ENCODE assay signal across 10 mouse cellular contexts in the genomic region with DNA sequence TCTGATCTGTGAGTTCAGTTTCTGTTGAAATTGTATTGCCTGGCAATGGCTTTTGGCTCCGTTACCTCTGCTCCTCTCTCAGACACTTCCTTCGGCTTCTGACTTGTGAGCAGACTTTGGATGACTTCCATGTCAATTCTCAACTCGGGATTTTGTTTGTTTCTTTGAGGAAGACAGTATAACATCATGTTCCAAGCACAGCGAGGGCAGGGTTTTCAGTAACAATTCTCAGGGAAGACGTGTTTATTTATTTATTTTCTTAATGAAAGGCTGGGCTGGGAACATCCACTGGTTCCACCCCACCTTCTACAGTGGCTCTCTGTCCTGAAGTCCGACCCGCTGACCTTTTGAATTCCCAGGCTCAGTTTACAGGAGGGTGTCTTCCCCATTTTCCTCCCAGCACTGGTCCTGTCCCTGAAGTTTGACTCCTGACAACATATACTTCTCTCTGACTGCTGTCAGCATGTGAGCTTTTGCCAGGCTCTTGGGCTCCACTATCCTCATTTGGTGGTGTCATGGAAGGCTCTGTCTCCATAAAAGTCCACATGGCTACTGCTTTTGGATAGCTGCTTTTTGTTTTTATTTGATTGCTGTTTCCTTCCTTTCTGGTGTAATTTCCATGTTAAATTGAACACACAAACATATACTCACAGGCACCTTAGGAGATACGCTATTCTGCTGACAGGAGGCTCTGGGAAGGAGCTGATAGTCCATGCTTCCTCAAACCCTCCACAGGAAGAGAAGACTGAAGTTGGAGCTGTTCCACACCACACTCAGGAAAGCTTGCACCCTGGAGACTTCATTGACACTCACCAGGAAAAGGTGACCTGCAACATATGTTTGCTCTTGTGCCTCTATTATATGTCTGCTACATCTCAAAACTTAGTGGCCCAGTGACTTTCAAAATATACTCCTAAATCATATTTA.
A peak's percentile ranks its signal among the peaks of the same experiment; 100 is the strongest.
DNase-seq lines count a peak whose midpoint lies in the region; ATAC-seq lines count a peak whose summit lies in the region.
"Had no signal": no experiment of that assay in that cellular context is flagged by ENCODE, and none has a peak within 500 bp of the region (broad histone marks: within the 10 kb centered on the region; RNA-seq: fewer than 3 reads in every experiment).

No protein-coding gene starts in this region.

- H3K4me3 ChIP-seq in heart, embryonic 12.5 days = no peak overlapping the region
- H3K4me3 ChIP-seq: limb, embryonic 12.5 days had no signal

- ATAC-seq in heart, embryonic 12.5 days (ENCODE audit: insufficient number of reproducible peaks, low FRiP score) = peak; percentile 74
- no peak for ATAC-seq in granulocyte monocyte progenitor cell, adult 5-6 weeks (replicated peaks; ENCODE audit: poor library complexity, severe bottlenecking)
- ATAC-seq: CD4-positive, CD25-positive, alpha-beta regulatory T cell, adult 4 months had no signal

- no peaks in the 10 kb centered on the region for H3K4me1 ChIP-seq in heart, embryonic 12.5 days (replicated peaks)
- H3K4me1 ChIP-seq: limb, embryonic 12.5 days had no signal

- DNase-seq in gastrocnemius, adult 18-20 months (ENCODE audit: low spot score) = peak; percentile 47
- no peak for DNase-seq in gastrocnemius, postnatal 4 days (ENCODE audit: low spot score in 2 of 2)
- peak; percentile 96 for DNase-seq in adipocyte (ENCODE audit: low spot score)
- peak; percentile 23 to 80 for DNase-seq in kidney, postnatal 36 days
- no peak for DNase-seq in thymus, postnatal 14 days
- DNase-seq in embryo, embryonic 9.5 days (ENCODE audit: extremely low spot score) = no peak

- no peaks in the 10 kb centered on the region for H3K36me3 ChIP-seq in heart, embryonic 12.5 days
- H3K36me3 ChIP-seq: limb, embryonic 12.5 days had no signal

- H3K4me2 ChIP-seq in heart, embryonic 12.5 days = no peak overlapping the region
- H3K4me2 ChIP-seq: limb, embryonic 12.5 days had no signal

- H3K27me3 ChIP-seq in heart, embryonic 12.5 days (replicated peaks) = no peaks in the 10 kb centered on the region
- H3K27me3 ChIP-seq: limb, embryonic 12.5 days had no signal

- H3K9me3 ChIP-seq in heart, embryonic 12.5 days (replicated peaks) = peaks cover 5% of the 10 kb centered on the region; the same call in 1 of the 2 replicates
- H3K9me3 ChIP-seq: limb, embryonic 12.5 days had no signal

- no peak overlapping the region for H3K27ac ChIP-seq in heart, embryonic 12.5 days (ENCODE audit: poor library complexity, severe bottlenecking)
- H3K27ac ChIP-seq: limb, embryonic 12.5 days had no signal

- H3K9ac ChIP-seq in heart, embryonic 12.5 days = no peak overlapping the region
- H3K9ac ChIP-seq: limb, embryonic 12.5 days had no signal

- 49% methylated on average over 8 of the region's 8 CpGs for WGBS in heart, embryonic 12.5 days

Comparison
In these comparisons a context has a peak if more than half of its experiments do, and no peak if none do; other contexts are left out.
1. DNase-seq: peak in gastrocnemius, adult 18-20 months (single experiment), adipocyte (single experiment) and kidney, postnatal 36 days (2 of 2); none in gastrocnemius, postnatal 4 days (0 of 2), thymus, postnatal 14 days (single experiment) and embryo, embryonic 9.5 days (single experiment).